Mouse (Mus musculus) heart, adult 8-10 months (tissue): Measurements from ENCODE around the gene 2310009B15Rik. TPM values are rescaled to one million over a fixed set of nuclear protein-coding genes. Genes with fewer than 3 reads are reported as not detected.

Source experiments
- DNase-seq: peaks from one replicate; pipeline ENCODE4 v3.0.0; 2022; ENCODE audit warnings: low spot score
- total RNA-seq, 4 experiments: library from RNA; stranded (reverse); gene quantifications; 2 replicates each; pipeline ENCODE4 v1.2.4; 2022

2310009B15Rik gene
- total RNA-seq, 4 experiments from 2014 or later: 9.6 to 12.8 (median 10.9) TPM

DNA sequence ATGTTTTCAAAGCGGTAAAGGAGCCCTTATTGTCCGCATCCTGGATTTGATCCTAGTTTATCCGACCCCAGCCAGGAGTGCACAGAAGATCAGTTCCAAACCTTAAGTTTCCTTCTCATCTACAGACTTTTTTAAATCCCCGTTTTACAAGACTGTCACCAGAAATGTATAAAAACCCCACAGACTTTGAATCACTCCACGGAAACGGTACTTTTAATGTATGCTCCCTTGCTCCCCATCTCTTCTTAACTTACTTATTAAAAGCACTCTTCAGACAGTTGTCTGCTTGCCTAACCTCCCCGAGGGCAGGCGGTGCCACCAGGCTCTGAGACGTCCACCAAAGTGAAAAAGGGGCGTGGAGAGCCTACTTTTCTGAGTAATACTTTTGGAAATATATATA lies 13.9 kb downstream of the 2310009B15Rik start:
- no peak for DNase-seq

DNA sequence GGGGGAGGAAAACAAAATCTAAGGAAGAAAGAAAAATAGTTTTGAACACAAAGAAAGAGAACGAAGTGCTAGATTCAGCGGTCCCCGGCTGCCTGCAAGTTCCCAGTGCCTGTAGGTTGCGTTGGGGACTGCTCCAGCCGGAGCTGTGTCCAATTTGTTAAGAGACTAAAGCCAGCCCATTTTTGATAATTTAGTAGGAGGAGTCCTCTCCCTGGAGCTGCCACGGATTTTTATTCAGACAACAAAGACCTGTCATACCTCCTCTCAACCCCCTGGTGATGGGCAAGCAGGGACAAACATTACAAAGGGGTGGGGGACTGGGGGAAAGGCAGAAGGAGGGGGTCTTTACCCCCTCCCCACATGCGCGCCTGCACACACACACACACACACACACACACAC lies 14.3 kb downstream of the 2310009B15Rik start:
- no peak for DNase-seq

GRCm38 (mm10) chr1:138841306-138842095 lies 15.2 kb downstream of the 2310009B15Rik start:
- DNase-seq: no peak

GRCm38 (mm10) chr1:138840440-138841305 lies 16.0 kb downstream of the 2310009B15Rik start:
- no peak for DNase-seq

GRCm38 (mm10) chr1:138839809-138840430 lies 16.7 kb downstream of the 2310009B15Rik start:
- DNase-seq: no peak

- no peak for DNase-seq
Observed at GRCm38 (mm10) chr1:138839291-138839690, 17.4 kb downstream of the 2310009B15Rik start.

DNA sequence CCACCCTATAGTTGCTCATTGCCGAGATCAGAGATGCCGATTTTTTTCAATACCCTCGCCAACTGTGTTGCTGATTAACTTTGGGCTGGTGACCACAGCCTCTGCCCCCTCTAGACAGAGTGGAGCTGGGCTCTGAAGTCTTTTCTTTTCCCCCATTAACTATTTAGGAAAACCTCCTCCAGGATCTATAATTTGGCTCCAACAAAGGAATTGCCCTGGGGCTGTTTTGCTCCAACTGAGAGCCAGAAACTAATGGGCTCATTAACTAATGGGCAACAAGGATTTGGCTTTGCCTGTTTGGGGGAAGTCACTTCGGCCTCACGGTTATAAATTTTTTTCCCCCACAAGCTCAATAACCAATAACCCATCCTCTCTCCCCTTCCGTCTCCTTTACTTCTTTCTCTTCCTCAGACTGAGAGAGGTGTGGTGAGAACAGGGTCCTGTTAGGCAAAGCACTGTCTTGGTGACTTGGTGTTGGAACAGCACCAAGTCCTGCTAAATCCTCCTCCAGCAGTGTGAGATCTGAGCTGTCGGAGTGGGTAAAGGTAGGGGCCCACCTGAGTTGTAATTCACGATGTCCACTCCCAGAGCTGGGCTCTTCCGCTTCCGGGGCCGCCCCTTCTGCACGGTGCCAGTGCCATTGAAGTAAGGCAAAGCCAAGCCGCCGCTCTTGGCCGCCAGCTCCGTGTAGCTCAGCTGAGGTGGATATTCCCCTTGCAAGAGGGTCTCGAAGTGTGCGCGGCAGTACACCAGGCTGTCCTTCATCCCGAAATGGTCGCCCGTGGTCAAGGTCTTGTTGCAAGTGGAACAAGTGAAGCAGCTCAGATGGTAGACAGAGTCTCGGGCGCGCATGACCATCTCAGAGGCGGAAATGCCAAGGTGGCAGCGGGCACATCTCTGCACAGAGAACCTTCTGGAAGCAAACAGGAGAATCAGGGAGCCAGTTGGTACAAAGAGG lies 18.6 kb downstream of the 2310009B15Rik start:
- no peak for DNase-seq

GRCm38 (mm10) chr1:138835355-138835900 lies 21.2 kb downstream of the 2310009B15Rik start:
- peak; percentile 44 for DNase-seq

GRCm38 (mm10) chr1:138831309-138831708 lies 25.3 kb downstream of the 2310009B15Rik start:
- no peak for DNase-seq

DNA sequence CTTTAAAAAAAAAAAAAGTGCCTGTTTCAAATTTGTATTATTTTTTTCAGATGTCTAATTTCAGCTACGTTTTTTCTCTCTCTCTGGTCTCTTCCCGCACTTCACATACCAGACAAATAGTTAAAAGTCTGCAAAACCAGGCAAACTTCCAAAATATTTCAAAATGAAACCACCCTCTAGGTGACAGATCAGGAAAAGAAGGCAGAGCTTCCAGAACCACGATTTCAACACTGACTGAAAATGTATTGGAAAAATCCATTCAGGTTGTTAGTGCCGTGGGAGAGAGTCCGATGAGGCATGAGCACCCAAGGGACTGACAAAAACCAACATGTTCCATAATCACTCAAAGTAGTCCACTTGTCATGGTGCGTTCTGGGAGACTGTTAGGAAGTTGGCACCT lies 29.8 kb downstream of the 2310009B15Rik start:
- no peak for DNase-seq

GRCm38 (mm10) chr1:138822985-138823322 lies 33.7 kb downstream of the 2310009B15Rik start:
- DNase-seq: no peak

DNA sequence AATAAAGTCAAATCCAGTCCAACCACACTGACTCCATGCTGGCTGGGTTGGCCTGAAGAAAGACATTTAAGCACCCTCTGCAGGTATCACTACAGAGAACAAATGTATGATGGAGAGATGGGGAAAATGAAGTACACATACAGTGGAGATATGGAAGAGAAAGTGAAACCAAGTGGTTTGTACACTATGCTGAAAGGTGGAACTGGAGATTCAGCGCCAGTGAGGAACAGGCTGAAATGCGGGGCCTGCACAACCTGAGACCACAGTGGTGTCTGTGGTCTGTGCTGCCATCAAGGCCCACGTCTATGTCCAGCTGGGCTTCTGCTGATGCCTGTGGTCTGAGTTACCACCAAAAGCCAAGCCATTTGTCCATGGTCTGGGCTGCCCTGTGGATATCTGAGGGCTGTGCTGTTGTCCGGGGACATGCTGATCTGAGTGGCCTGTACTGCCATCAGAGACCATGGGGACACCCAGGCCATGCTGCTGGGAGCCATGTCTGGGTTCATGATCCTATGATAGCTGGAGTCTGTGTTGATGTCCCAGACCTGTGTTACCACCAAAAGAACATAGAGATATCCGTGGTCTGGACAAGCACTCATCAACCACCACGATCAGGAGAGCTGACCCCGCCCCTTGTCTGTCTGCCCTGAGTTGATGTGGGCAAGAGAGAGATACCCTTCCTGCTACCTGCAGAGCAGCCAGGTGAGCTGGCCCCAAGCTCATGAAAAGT lies 34.2 kb downstream of the 2310009B15Rik start:
- no peak for DNase-seq

Other genes with a start within 250 kb of the 2310009B15Rik start
- gene Nek7, start 236.7 kb downstream of the 2310009B15Rik start, total RNA-seq: 10 to 100 TPM; 76.3 to 80.2 (median 78.5) TPM
- gene Lhx9, start 8.3 kb downstream of the 2310009B15Rik start, total RNA-seq: under 1 TPM in 1 of 4 experiments, not detected in 3; 0.25 TPM
- 10 to 100 TPM; 22.2 to 25.7 (median 23.8) TPM for gene Dennd1b, start 106.6 kb upstream of the 2310009B15Rik start, total RNA-seq